Mouse (Mus musculus) lung, adult 2 months (tissue): ENCODE data around the gene Uggt1. TPM values are rescaled to one million over a fixed set of nuclear protein-coding genes. Genes with fewer than 3 reads are reported as not detected.
A peak's percentile ranks its signal among the peaks of the same experiment; 100 is the strongest.

Source experiments
- DNase-seq: peaks from one replicate; pipeline ENCODE4 v3.0.0; 2022
- H3K4me1 ChIP-seq: fragments of 200-500 bp; 2 replicates; pipeline ENCODE4 v1.6.1; 2011; ENCODE audit warnings: low read length; ENCODE audit not compliant: control insufficient read depth, insufficient read depth
- H3K4me3 ChIP-seq: fragments of 200-500 bp; replicated peaks from 2 replicates; pipeline ENCODE3; 2011; ENCODE audit warnings: low read depth, mild to moderate bottlenecking, control low read depth, low read length; ENCODE audit errors: extremely low read depth
- CTCF ChIP-seq: fragments of 200-500 bp; IDR thresholded peaks from 2 replicates; pipeline ENCODE4 v1.5.1; 2011; ENCODE audit warnings: mild to moderate bottlenecking, low read length, control low read depth; ENCODE audit not compliant: insufficient read depth
- POLR2A ChIP-seq: fragments of 200-500 bp; IDR thresholded peaks from 2 replicates; pipeline ENCODE4 v1.6.1; 2011; ENCODE audit warnings: low read depth, mild to moderate bottlenecking, control low read depth, low read length, borderline replicate concordance; ENCODE audit errors: extremely low read depth
- WGBS: fragments of 180-500 bp; shearing (Covaris S2); methylation state at CpG from one replicate; pipeline ENCODE4 v1.1.7; 2018; 5-methylcytosine and 5-hydroxymethylcytosine counted together
- polyA plus RNA-seq: library from polyadenylated mRNA; depleted of rRNA; stranded (reverse); fragments of >200 nt; gene quantifications from 2 replicates; pipeline ENCODE4 v1.2.3, GENCODE M21; 2012

The Uggt1 gene
- polyA plus RNA-seq, 1 experiment: 18.0 TPM

DNA sequence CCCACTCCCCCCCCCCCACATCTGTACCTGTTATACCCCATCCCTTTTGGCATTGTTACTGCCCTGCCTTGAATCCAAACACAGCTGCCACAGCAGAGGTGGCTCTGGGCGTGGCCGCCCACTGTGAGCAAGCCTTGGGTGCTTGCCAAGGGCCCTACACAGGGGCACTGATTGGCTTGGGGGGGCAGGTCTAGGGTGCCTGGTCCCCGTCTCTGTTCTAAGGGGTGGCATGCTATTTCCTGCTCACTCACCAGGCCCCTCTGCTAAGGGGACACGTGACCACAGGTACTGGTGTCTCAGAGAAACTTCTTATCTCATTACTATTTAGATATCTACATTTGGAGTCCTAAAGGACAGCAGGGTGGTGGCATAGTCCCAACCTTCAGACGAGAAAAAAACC, 28.0 kb upstream of the Uggt1 start:
- WGBS: 19% methylated on average over 5 of the region's 5 CpGs
- no peak for TF ChIP-seq POLR2A
- no peak for TF ChIP-seq CTCF
- H3K4me1 ChIP-seq: peaks cover 12% of the 10 kb centered on the region
- no peak for DNase-seq
- H3K4me3 ChIP-seq: peak overlapping the region; percentile 55

- TF ChIP-seq POLR2A (0 out of 2 replicates have a peak, but pooled peaks have one; percentile 7), CTCF (no peak)
- Histone ChIP-seq H3K4me1 (peaks cover 12% of the 10 kb centered on the region), H3K4me3 (no peak overlapping the region)
- DNase-seq: no peak
- 50% methylated on average over 8 of the region's 8 CpGs for WGBS
Measured at GRCm38 (mm10) chr1:36271516-36272230, 27.2 kb upstream of the Uggt1 start.

DNA sequence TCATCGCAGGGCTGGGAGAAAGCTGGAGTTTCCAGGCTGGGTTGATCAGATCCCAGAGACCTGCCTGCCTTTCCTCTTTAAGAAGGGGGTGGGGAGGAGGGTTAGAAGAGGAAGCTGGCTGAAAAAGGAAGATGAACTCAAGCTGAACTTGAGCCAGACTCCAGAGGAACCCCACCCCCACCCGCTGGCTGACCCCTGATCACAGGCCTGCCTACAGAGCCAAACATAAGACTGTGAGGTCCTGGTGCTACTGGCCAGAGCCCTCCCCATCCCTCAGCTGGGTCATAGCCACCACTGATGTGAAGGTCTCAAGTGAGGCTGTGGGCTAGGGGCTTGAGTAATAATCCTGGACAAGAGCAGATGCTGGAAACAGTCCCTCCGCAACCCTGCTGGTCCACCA, 26.1 kb upstream of the Uggt1 start:
- TF ChIP-seq POLR2A (no peak), CTCF (no peak)
- WGBS: 38% methylated on average over 3 of the region's 3 CpGs
- Histone ChIP-seq H3K4me3 (no peak overlapping the region), H3K4me1 (peaks cover 12% of the 10 kb centered on the region)
- no peak for DNase-seq

DNA sequence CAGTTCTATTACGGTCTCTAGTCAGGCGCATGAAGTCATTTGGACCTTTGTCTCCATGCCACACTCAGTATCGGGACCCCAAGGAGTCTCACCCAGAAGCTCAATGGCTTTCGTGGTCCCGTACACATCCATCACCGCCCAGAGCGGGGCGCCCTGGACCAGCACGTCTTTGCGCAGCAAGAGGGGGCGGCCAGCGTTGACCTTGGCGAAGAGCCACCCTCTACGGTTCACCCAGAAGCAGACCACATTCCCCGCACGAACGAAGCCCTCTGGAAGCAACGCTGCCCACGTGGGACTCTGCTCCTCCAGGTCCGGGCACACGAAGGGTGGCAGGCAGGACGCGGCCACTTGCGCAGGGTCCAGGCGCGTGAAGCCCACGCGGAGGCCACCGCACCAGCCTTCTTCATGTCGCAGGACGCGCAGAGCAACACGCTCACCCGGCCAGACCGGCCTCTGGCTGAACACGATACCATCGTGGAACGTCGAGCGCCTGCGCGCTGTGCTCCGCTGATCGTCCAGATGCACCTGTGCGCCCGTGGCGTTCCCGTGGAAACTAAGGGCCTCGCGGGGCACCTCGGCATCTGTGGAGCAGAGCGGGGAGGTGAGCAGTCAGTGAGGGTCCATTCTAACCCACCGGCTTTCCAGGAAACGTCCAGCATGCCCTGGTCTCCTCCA, 24.7 kb upstream of the Uggt1 start:
- TF ChIP-seq POLR2A: no peak
- no peak for TF ChIP-seq CTCF
- DNase-seq: no peak
- peaks cover 16% of the 10 kb centered on the region for H3K4me1 ChIP-seq
- no peak overlapping the region for H3K4me3 ChIP-seq
- WGBS: 55% methylated on average over 54 of the region's 54 CpGs

GRCm38 (mm10) chr1:36267595-36267994, 23.1 kb upstream of the Uggt1 start:
- peaks cover 18% of the 10 kb centered on the region for H3K4me1 ChIP-seq
- DNase-seq: no peak
- over 99% methylated on average over 3 of the region's 3 CpGs for WGBS
- TF ChIP-seq POLR2A: no peak
- TF ChIP-seq CTCF: no peak
- no peak overlapping the region for H3K4me3 ChIP-seq

GRCm38 (mm10) chr1:36266293-36266692, 21.8 kb upstream of the Uggt1 start:
- WGBS: 66% methylated on average over 6 of the region's 6 CpGs
- no peak for DNase-seq
- Histone ChIP-seq H3K4me1 (peaks cover 13% of the 10 kb centered on the region), H3K4me3 (no peak overlapping the region)
- no peak for TF ChIP-seq CTCF
- TF ChIP-seq POLR2A: no peak

DNA sequence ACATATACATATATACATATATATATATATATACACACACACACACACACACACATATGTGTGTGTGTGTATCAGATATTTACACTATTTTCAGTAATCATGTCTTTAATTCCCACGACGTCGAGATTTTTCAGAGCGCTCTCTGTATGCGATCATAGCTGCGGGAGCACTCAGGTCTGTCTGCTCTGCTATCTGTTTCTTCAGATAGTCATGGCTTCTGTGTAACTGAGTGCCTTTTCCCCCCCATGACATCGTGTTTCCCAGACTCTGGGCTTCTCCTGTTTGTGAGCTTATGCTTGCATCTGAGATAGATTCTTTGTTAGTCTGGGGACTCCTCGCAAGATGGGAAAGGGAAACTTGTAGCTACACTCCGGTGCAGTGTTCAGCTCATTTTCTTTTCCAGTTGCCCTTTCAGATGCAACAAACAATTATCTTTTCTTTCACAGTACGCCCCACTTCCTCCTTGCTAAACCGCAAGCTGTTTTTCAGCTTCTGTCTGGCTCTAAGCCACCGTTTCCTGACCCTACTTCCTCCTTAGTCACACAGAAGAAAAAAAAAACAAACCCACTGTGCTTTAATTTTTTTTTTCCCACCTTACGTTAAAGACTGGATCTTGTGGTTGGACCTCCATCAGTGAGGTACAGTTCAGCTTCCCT, 19.4 kb upstream of the Uggt1 start:
- TF ChIP-seq POLR2A (no peak), CTCF (no peak)
- no peak overlapping the region for H3K4me3 ChIP-seq
- H3K4me1 ChIP-seq: peaks cover 6% of the 10 kb centered on the region
- no peak for DNase-seq
- 19% methylated on average over 13 of the region's 13 CpGs for WGBS

- Histone ChIP-seq H3K4me3 (no peak overlapping the region), H3K4me1 (peaks cover 6% of the 10 kb centered on the region)
- no peak for DNase-seq
- no peak for TF ChIP-seq CTCF
- TF ChIP-seq POLR2A: no peak
- 68% methylated on average over 19 of the region's 19 CpGs for WGBS
Measured at GRCm38 (mm10) chr1:36261708-36262504, 17.4 kb upstream of the Uggt1 start.

GRCm38 (mm10) chr1:36260418-36260817, 15.9 kb upstream of the Uggt1 start:
- no peak for DNase-seq
- Histone ChIP-seq H3K4me1 (peaks cover 6% of the 10 kb centered on the region), H3K4me3 (no peak overlapping the region)
- 77% methylated on average over 1 of the region's 1 CpGs for WGBS
- no peak for TF ChIP-seq POLR2A
- TF ChIP-seq CTCF: no peak
